Mouse (Mus musculus) activated CD4-positive, CD25-positive, alpha-beta regulatory T cell, adult 4 months (primary cell): Measurements from ENCODE around the gene Adamts14. TPM values are rescaled to one million over a fixed set of nuclear protein-coding genes. Genes with fewer than 3 reads are reported as not detected.

Source experiments
- ATAC-seq: one replicate; pipeline ENCODE4 v1.8.0; 2017
- polyA plus RNA-seq, 2 experiments: library from polyadenylated mRNA; unstranded; fragments of 100-300 nt; shearing (Covaris generic); gene quantifications; one replicate each; pipeline ENCODE4 v1.2.1; 2017

The Adamts14 gene
- polyA plus RNA-seq, 2 experiments from 2014 or later, result not detected

GRCm38 (mm10) chr10:61176221-61176790 is 96.9 kb downstream of the Adamts14 start:
- ATAC-seq, result no peak

- ATAC-seq, result no peak
Measured at GRCm38 (mm10) chr10:61175442-61176204, 97.6 kb downstream of the Adamts14 start.

- ATAC-seq, result no peak
Measured at GRCm38 (mm10) chr10:61174711-61175441, 98.4 kb downstream of the Adamts14 start.

DNA sequence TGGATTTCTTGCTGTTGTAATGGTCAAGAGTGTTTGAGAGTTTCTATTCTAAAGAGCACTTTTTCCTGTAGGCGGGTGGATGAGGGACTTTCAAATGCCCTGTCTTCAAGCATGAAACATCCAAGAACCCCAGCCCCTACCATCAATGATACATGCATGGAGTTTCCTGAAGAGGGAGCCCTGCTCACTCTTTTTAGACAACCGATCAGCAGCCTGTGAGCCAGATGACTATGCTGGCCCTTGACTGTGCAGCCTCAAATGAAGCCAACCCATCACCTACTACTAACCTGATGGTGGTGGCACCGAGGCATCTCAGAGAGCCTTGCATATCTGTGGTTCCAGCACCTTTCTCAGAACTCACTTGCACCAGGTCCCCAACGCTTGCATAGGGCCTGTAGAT is 100.7 kb downstream of the Adamts14 start:
- no peak for ATAC-seq

- ATAC-seq, result no peak
Measured at GRCm38 (mm10) chr10:61171654-61172053, 101.6 kb downstream of the Adamts14 start, which contains the start of gene Tbata. TSS of gene Tbata (plus strand) at chr10:61171954.

DNA sequence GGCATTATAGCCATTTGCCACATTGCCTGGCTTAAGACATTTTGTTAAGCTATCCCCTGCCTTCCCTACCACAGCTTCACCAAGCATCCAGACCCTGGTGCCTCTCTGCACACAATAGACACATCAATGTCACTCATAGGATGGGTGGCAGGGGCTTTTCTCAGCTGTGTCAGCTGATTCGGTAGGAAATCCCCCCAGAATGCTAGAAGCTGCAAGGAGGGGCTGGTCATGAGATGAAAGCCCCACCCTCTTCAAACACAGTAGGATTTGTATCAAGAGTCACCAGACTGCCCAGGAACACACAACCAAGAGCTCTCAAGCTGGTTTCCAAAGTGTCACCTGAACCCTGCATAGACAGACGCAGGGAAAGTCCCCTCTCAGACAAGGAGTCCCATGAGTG is 104.8 kb downstream of the Adamts14 start:
- no peak for ATAC-seq

GRCm38 (mm10) chr10:61167333-61168096 is 105.7 kb downstream of the Adamts14 start:
- no peak for ATAC-seq

DNA sequence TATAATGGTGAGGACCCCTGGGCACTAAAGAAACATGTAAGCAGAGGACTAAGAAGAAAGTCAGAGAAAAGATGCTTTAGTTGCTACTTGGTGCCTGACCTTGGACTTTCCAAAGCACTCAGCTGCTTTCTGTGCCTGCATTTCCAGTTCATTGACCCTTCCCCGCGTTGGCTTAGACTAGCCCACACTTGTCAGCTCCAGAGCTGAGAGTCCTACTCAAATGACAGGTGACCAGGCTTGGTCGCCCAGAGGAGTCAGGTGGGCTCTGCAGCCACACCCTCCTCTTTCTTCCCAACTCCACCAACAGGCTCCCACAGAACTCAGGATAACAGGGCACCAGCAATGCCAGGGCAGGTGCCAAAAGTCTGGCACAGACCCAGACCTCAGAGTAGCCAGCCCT is 110.9 kb downstream of the Adamts14 start:
- ATAC-seq, result no peak

GRCm38 (mm10) chr10:61160671-61161070 is 112.6 kb downstream of the Adamts14 start:
- ATAC-seq, result no peak

DNA sequence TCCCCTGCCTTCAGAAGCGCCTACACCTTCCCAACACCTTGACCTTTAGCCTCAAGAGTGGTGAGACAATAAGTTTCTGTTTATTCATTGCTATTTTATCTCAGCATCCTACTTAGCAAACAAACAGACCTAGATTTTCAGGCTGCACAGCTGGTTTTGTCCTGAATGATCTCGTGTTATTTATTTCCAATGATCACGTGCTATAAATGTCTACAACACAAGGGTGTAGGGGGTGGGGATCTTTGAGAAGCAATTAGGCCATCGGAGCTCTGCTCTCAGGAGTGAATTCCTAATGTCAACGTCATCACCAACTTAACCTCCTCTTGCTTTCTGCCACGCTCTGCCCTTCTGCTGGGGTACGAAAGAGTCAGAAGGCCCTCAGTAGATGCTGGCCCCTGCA is 113.1 kb downstream of the Adamts14 start:
- ATAC-seq, result no peak

DNA sequence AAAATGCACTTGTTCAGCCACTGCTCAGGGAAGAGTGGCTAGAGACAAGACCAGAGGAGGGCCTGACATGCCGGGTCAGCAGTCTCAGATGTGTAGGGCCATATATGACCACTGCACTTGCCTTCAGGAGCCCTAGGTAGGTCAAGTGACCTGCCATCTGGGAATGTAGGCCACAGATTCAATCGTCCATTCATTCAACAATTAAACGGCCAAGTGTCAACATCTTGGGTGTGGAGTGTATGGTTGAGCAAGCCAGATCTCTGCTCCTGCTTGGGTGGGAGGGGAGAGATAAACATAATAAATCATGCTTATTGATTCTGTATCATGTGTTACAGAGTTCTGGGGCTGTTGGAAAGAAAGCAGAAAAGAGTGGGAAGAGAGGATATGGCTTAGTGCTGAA is 114.6 kb downstream of the Adamts14 start:
- ATAC-seq, result no peak

DNA sequence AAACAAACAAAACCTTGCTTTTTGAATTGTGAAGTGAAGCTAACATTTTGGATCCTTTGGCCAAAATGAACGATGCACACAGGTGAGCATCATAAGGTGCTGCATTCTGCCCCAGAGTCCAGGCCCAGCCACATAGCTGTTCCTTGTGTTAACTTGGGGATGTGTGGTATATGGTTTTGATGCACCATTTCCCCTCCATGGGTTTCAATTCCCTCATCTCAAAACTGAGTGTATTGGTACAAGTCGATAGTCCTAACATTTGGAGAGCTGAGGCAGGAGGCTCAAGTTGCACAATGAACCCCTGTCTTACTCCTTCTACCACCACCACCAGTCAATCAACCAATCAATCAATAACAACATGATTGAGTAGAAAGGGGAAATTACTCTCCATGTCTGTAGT is 116.8 kb downstream of the Adamts14 start:
- ATAC-seq, result no peak

DNA sequence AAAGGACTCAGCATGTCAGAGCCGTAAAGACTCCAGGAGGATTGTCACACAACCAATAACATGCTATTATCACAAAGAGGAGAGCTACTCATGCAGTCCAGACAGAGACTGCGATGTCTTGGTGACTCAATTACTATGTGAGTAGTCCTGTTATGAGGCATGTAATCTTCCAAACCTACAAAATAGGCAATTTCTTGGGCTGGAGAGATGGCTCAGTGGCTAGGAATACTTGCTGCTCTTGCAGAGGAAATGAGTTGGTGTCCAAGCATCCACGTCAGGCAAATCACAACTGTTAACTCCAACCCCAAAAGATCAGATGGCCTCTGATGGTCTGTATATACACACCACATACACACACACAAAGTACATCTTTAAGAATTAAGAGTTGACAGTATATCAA is 117.6 kb downstream of the Adamts14 start:
- no peak for ATAC-seq

GRCm38 (mm10) chr10:61152131-61152530 is 121.1 kb downstream of the Adamts14 start:
- ATAC-seq, result no peak

DNA sequence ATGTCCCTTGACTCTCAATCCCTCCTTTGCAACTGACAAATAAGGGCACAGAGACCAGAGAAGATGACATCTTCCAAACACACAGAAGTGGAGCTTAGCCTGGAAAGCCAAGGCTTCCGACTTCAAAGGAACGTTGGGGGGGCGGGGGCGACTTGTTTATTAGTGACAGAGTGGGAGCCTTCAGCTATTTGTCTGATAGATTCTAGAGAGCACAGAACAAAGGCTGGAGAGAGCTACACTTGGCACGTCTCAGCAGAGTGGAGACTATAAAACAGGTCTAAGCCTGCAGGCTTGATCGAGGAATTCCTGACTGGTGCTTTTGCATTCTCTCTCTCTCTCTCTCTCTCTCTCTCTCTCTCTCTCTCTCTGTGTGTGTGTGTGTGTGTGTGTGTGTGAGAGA is 122.6 kb downstream of the Adamts14 start:
- ATAC-seq, result no peak

DNA sequence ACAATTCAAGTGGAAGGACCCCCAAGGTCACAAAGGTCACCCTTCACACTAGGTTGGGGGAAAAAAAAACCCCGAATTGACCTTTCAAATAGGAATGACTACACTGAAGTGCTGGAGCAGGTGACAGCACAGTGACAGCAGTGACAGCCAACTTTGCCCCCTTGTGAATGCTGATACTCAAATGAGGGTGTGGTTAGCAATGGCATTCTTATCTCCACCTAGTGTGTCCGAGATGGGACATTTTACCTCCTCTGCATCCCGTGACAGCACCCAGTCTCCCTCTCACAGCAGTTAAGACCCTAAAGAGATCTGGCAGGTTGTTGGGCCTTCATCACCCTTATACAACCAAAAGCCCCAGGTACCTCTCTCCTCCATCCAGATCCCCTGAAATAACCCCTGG is 123.8 kb downstream of the Adamts14 start:
- ATAC-seq, result no peak

DNA sequence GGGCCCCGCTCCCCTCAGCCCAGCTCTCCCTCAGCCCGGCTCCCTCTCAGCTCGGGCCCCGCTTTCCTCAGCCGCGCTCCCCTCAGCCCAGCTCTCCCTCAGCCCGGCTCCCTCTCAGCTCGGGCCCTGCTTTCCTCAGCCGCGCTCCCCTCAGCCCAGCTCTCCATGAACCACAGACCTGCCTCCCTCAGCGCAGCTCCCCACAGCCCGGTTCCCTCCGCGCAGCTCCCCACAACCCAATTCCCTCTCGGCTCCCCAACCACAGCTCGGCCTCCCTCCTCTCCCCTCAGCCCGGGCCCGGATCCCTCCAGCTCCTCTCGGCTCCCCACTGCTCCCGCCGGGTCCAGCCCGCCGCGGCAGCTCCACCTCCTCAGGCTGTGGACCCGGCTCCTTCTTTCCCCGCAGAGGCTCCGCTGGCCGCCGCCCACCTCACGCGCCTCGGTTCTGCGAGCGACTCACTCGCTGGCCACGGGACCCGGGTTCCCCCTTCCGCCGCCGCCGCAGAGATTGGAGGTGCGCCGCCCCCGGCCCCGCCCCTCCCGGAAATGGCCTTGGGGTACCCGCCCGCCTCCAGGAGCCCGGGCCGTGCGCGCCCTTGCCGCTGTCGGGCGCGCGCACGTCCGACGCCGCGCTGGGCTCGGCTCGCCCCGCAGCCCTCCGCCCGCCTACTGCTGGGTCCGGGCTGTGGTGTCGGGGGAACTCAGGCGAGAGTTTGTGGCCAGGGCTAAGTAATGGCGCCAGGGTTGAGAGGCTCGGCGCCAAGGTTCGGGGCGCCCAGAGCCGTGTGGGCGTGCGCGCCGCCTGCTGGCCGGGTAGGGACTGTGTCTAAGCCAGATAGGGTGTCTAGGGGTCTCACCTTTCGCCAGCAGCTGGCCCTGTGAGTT is 125.8 kb downstream of the Adamts14 start, which contains the start of gene Sgpl1:
TSS of gene Sgpl1 (minus strand) at position 547 of the 884 bp plus-strand sequence.
- peak; percentile 75 for ATAC-seq
